Mouse (Mus musculus) heart, embryonic 11.5 days (tissue): Measurements from ENCODE around the gene Gpr4. TPM values are rescaled to one million over a fixed set of nuclear protein-coding genes. Genes with fewer than 3 reads are reported as not detected.
A peak's percentile ranks its signal among the peaks of the same experiment; 100 is the strongest.

Experiments used
- ATAC-seq: fragments of 200-750 bp; cut with Nextera tagmentation; replicated peaks from 2 replicates; pipeline ENCODE4 v1.8.0; 2017; ENCODE audit warnings: moderate library complexity; ENCODE audit not compliant: insufficient number of reproducible peaks, low FRiP score, low TSS enrichment
- H3K27ac ChIP-seq: fragments of 300-500 bp; sonication (generic); 2 replicates; pipeline ENCODE4 v1.5.1; 2014; ENCODE audit warnings: mild to moderate bottlenecking, low read depth, low read length
- H3K27me3 ChIP-seq: fragments of 300-500 bp; sonication (generic); 2 replicates; pipeline ENCODE4 v1.6.1; 2014; ENCODE audit warnings: mild to moderate bottlenecking, low read length, mixed read lengths; ENCODE audit not compliant: control insufficient read depth, insufficient read depth
- H3K36me3 ChIP-seq: fragments of 300-500 bp; sonication (generic); 2 replicates; pipeline ENCODE4 v1.6.1; 2014; ENCODE audit warnings: mild to moderate bottlenecking, low read length, moderate library complexity, mixed read lengths; ENCODE audit not compliant: control insufficient read depth, insufficient read depth
- H3K4me1 ChIP-seq: fragments of 300-500 bp; sonication (generic); 2 replicates; pipeline ENCODE4 v1.6.1; 2014; ENCODE audit warnings: low read length; ENCODE audit not compliant: control insufficient read depth, insufficient read depth
- H3K4me2 ChIP-seq: fragments of 300-500 bp; sonication (generic); 2 replicates; pipeline ENCODE4 v1.6.1; 2014; ENCODE audit warnings: mild to moderate bottlenecking, moderate library complexity
- H3K4me3 ChIP-seq: fragments of 300-500 bp; sonication (generic); 2 replicates; pipeline ENCODE4 v1.5.1; 2014; ENCODE audit warnings: low read depth, low read length
- H3K9ac ChIP-seq: fragments of 300-500 bp; sonication (generic); 2 replicates; pipeline ENCODE4 v1.6.1; 2014; ENCODE audit warnings: mild to moderate bottlenecking, low read depth, low read length, moderate library complexity
- H3K9me3 ChIP-seq: fragments of 300-500 bp; sonication (generic); replicated peaks from 2 replicates; pipeline ENCODE4 v1.6.1; 2016; ENCODE audit warnings: low read length; ENCODE audit not compliant: control insufficient read depth
- WGBS: fragments of 180-500 bp; shearing (Covaris S2); extraction: QIAGEN DNeasy Blood & Tissue Kit; methylation state at CpG from one replicate; pipeline ENCODE4 v1.1.7; 2014; ENCODE audit not compliant: insufficient replicate concordance; 5-methylcytosine and 5-hydroxymethylcytosine counted together
- polyA plus RNA-seq: library from polyadenylated mRNA; unstranded; fragments of >200 nt; fragmentation: Nextera tagmentation; extraction: Ambion mirVana; gene quantifications from 2 replicates; pipeline ENCODE4 v1.2.1, GENCODE M21; 2014

The Gpr4 gene
- polyA plus RNA-seq, 1 experiment from 2014 or later: 1.3 TPM

DNA sequence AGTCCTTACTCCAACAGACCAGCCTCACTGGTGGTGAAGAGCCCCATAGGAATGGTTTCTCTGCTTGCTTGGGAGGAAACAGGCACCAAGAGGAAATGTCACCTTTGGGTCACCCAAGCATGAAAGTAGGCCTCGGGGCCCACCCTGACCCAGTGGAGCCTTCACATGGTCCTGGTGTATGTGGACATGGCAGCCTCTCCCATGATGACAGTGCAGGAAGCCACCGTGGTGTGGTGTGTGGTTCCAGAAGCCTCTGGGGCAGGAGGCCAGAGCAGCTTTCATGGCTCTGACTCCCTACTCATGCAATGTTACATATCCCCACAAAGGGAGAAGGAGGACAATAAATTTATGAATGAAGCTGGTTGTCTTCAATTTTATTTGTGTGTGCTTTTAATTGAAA lies 35.2 kb downstream of the Gpr4 start:
- peaks cover 10% of the 10 kb centered on the region for H3K36me3 ChIP-seq
- H3K27ac ChIP-seq: no peak overlapping the region
- WGBS: 94% methylated on average over 2 of the region's 2 CpGs
- H3K4me2 ChIP-seq: no peak overlapping the region
- no peaks in the 10 kb centered on the region for H3K27me3 ChIP-seq
- no peaks in the 10 kb centered on the region for H3K4me1 ChIP-seq
- H3K9ac ChIP-seq: no peak overlapping the region
- ATAC-seq: no peak
- no peaks in the 10 kb centered on the region for H3K9me3 ChIP-seq
- no peak overlapping the region for H3K4me3 ChIP-seq

DNA sequence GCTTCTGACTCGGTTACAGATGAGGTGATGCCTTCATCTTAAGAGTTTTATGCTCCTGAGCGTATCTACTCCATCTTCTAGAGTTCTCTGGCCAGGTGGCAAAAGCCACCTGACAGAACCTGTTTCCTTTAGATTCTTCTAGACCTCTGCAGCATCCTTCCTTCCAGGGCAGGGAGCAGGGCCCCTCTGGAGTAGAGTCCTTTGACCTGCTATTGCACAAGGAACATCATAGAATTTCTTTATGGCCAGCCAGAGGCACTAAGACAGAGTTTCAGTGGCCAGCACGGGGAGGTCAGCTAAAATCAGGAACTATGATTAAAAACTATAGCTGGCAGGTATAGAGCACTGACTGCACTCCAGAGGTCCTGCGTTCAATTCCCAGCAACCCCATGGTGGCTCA lies 39.7 kb downstream of the Gpr4 start:
- WGBS: 80% methylated on average over 4 of the region's 4 CpGs
- Histone ChIP-seq H3K27ac (no peak overlapping the region), H3K4me2 (no peak overlapping the region), H3K4me3 (no peak overlapping the region), H3K27me3 (no peaks in the 10 kb centered on the region), H3K9me3 (no peaks in the 10 kb centered on the region), H3K9ac (no peak overlapping the region), H3K36me3 (peaks cover 11% of the 10 kb centered on the region), H3K4me1 (no peaks in the 10 kb centered on the region)
- no peak for ATAC-seq

DNA sequence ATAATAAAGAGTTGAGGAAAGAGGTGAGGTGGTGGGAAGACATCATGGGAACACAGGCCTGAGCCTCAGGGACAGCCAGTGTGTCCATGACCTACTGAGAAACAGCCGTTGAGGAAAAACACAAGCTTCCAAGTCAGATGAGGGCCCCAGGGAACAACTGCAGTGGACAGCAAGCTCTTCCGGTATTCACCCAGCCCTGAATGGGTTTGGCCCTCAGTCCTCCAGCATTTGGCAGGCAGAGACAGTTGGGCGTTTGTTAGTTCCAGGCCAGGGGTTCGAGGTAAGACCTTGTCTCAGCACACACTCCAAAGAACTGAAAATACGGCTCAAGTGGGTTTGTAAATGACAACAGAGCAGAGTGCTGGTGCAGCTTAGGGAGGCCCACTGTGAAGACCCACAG lies 41.1 kb downstream of the Gpr4 start:
- Histone ChIP-seq H3K27me3 (no peaks in the 10 kb centered on the region), H3K27ac (no peak overlapping the region), H3K9ac (no peak overlapping the region), H3K36me3 (peaks cover 15% of the 10 kb centered on the region), H3K4me2 (no peak overlapping the region), H3K4me3 (no peak overlapping the region), H3K4me1 (no peaks in the 10 kb centered on the region), H3K9me3 (no peaks in the 10 kb centered on the region)
- ATAC-seq: no peak
- WGBS: 70% methylated on average over 5 of the region's 5 CpGs

DNA sequence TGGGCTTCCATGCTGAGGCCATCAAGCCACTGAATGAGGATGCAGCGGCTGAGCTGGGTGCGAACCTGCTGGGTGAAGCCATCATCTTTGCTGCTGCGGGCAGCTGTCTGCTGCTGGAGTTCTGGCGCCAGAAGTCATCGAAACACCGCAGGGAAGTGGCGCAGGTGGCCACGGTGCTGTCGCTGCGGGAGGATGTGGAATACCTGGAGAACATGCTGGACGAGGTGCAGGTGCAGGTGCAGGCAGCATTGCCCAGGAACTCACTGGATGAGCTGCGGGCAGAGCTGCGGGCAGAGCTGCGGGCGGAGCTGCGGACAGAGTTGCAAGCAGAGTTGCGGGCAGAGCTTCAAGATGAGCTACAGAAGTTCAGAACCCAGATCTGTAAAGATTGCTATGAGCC lies 43.1 kb downstream of the Gpr4 start:
- WGBS: 85% methylated on average over 17 of the region's 17 CpGs
- no peaks in the 10 kb centered on the region for H3K9me3 ChIP-seq
- H3K27ac ChIP-seq: no peak overlapping the region
- H3K27me3 ChIP-seq: no peaks in the 10 kb centered on the region
- H3K4me1 ChIP-seq: no peaks in the 10 kb centered on the region
- no peak for ATAC-seq
- no peak overlapping the region for H3K4me3 ChIP-seq
- H3K36me3 ChIP-seq: peaks cover 28% of the 10 kb centered on the region
- H3K9ac ChIP-seq: no peak overlapping the region
- no peak overlapping the region for H3K4me2 ChIP-seq

DNA sequence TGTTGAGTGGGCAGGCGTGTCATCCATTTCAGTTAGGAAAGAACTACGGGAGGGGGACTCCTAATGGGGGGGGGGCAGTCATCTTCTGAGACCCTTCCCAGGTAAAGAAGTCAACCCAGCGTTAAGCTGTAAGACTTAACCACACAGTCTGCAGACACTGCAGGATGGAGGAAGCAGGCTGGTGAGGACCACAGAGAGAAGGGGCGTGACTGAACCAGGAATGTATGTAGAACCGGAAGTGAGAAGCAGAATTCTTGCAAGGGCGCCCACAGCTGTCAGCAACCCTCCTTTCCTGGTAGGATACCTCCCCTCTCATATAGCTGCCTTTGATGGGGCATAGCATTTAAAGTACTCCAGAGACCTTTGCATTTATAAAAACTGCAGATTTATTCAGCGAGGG lies 44.2 kb downstream of the Gpr4 start:
- Histone ChIP-seq H3K4me3 (no peak overlapping the region), H3K36me3 (peaks cover 37% of the 10 kb centered on the region), H3K9me3 (no peaks in the 10 kb centered on the region), H3K27me3 (no peaks in the 10 kb centered on the region), H3K9ac (no peak overlapping the region), H3K4me1 (no peaks in the 10 kb centered on the region), H3K27ac (no peak overlapping the region), H3K4me2 (no peak overlapping the region)
- no peak for ATAC-seq
- WGBS: 80% methylated on average over 7 of the region's 7 CpGs

DNA sequence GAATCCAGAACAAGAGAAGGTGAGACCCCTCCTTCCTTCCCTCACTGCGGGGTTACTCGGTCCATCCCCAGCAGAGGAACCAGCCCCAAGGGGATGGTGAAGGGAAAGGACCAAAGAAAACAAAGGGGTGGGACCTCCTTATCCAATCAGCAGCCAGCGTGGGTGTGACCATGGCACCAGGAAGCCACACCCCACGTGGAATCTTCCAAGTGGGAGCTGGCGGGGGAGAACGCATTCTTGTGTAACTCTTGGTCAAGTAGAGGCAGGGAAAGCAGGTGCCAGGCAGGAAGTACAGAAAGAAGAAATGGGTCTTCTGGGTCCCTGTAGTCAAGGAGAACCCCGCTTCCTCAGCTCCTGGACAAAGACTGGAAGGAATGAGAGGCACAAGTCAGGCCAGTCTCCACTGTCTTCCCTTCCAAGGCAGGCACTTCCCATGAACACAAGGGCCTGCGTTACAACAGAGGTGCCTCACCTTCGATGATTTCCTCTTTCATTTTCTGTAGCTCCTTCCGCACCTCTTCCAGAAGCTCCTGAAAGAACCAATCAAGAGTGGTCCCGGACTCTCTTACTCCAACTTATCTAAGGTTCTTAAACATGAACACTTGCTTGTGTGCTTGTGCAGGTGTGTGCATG lies 45.2 kb downstream of the Gpr4 start:
- H3K9me3 ChIP-seq: no peaks in the 10 kb centered on the region
- H3K4me1 ChIP-seq: no peaks in the 10 kb centered on the region
- 47% methylated on average over 11 of the region's 11 CpGs for WGBS
- no peak overlapping the region for H3K9ac ChIP-seq
- 0 out of 2 replicates have a peak overlapping the region, but pooled peaks have one; percentile 8 for H3K27ac ChIP-seq
- peak; percentile 80 for ATAC-seq
- H3K4me2 ChIP-seq: peak overlapping the region; percentile 5; the same call in 1 of the 2 replicates
- H3K36me3 ChIP-seq: peaks cover 46% of the 10 kb centered on the region
- no peaks in the 10 kb centered on the region for H3K27me3 ChIP-seq
- no peak overlapping the region for H3K4me3 ChIP-seq

DNA sequence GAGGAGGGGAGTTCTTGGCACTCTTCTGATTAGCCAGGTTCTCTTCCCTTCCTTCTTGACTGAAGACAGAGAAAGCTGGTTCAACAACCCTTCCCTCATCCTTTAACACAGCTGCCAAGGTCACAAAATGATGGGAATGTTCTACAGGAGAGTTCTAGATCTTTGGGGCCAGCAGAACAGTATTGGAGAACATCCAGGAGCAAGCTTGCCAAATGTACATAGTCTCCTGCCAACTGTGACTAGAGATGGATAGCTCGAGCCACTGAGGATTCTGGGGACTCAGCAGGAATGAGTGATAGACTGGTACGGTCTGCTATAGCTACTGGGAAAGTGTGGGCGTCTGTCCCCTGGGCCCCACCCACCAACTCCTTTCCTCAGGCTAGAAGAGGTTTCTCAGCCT lies 46.0 kb downstream of the Gpr4 start:
- Histone ChIP-seq H3K9me3 (no peaks in the 10 kb centered on the region), H3K4me1 (no peaks in the 10 kb centered on the region), H3K9ac (no peak overlapping the region), H3K27ac (no peak overlapping the region), H3K4me2 (no peak overlapping the region), H3K36me3 (peaks cover 52% of the 10 kb centered on the region), H3K27me3 (no peaks in the 10 kb centered on the region), H3K4me3 (no peak overlapping the region)
- ATAC-seq: no peak
- WGBS: 76% methylated on average over 3 of the region's 3 CpGs

DNA sequence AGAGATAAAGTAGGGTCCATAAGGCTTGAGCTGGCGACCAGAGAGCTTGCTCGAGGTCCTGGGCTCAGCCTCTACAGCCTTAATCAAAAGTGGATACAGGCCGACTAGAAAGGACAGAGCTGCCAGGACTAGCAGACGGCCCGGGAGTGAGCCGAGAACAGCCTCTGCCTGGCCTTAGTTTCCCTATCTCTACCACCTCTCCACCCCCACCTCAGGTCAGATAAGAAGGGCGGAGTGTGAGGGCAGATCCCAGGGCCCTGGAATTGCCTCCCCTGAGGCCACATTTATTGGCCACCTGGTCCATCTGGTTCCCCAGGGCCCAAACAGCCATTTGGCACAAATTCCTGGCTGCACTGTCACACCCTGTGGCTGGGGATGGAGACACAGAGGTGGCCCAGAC lies 52.8 kb downstream of the Gpr4 start:
- Histone ChIP-seq H3K36me3 (peaks cover 34% of the 10 kb centered on the region), H3K9ac (0 out of 2 replicates have a peak overlapping the region, but pooled peaks have one; percentile 16), H3K9me3 (no peaks in the 10 kb centered on the region), H3K4me1 (peaks cover 48% of the 10 kb centered on the region), H3K27ac (peak overlapping the region; percentile 50), H3K4me2 (peak overlapping the region; percentile 45), H3K4me3 (no peak overlapping the region), H3K27me3 (no peaks in the 10 kb centered on the region)
- WGBS: 27% methylated on average over 7 of the region's 7 CpGs
- no peak for ATAC-seq
